Mouse (Mus musculus): ENCODE measurements around the gene Lhx5.

GRCm38 (mm10) chr5:120424039-120424438, 7.5 kb upstream of the Lhx5 start:
- no peak for TF ChIP-seq POLR2A (IDR thresholded peaks at IDR 0.05; ENCODE audit: control insufficient read depth, extremely low read depth, insufficient read depth, low read length, poor library complexity)
- TF ChIP-seq CTCF (IDR thresholded peaks at IDR 0.05; ENCODE audit: borderline replicate concordance, control insufficient read depth, extremely low read depth, insufficient read depth, low read length, poor library complexity): no peak

Measured in thymus, adult 2 months (tissue).